Mouse (Mus musculus) right cerebral cortex, postnatal 4 days (tissue): ENCODE data around the gene Tshz3.

ENCODE experiments used
- DNase-seq: peaks from one replicate; pipeline ENCODE4 v3.0.0-alpha.2; 2022

The Tshz3 gene

GRCm38 (mm10) chr7:36697856-36698588 lies at the start of gene Tshz3:
TSS of gene Tshz3 (plus strand) at chr7:36698118.
- DNase-seq = peak; percentile 71

- DNase-seq = no peak
These were observed 42.0 kb upstream of the Tshz3 start for GRCm38 (mm10) chr7:36655931-36656330.

GRCm38 (mm10) chr7:36656401-36656800 lies 41.5 kb upstream of the Tshz3 start:
- no peak for DNase-seq

- DNase-seq = no peak
These were observed 39.6 kb upstream of the Tshz3 start for GRCm38 (mm10) chr7:36658331-36658730.

- DNase-seq = no peak
These were observed 38.7 kb upstream of the Tshz3 start for GRCm38 (mm10) chr7:36659265-36659664.

GRCm38 (mm10) chr7:36660654-36661053 lies 37.3 kb upstream of the Tshz3 start:
- no peak for DNase-seq

GRCm38 (mm10) chr7:36663431-36663830 lies 34.5 kb upstream of the Tshz3 start:
- DNase-seq = no peak

- no peak for DNase-seq
These were observed 30.2 kb upstream of the Tshz3 start for GRCm38 (mm10) chr7:36667767-36668166.

GRCm38 (mm10) chr7:36678031-36678430 lies 19.9 kb upstream of the Tshz3 start:
- no peak for DNase-seq

GRCm38 (mm10) chr7:36678510-36678909 lies 19.4 kb upstream of the Tshz3 start:
- DNase-seq = no peak

GRCm38 (mm10) chr7:36679031-36679618 lies 18.8 kb upstream of the Tshz3 start:
- no peak for DNase-seq

- no peak for DNase-seq
These were observed 18.0 kb upstream of the Tshz3 start for GRCm38 (mm10) chr7:36679866-36680458.

- DNase-seq = no peak
These were observed 10.4 kb upstream of the Tshz3 start for GRCm38 (mm10) chr7:36687508-36687907.

GRCm38 (mm10) chr7:36689049-36689793 lies 8.7 kb upstream of the Tshz3 start:
- no peak for DNase-seq

- no peak for DNase-seq
These were observed 7.4 kb upstream of the Tshz3 start for GRCm38 (mm10) chr7:36690551-36690950.

- DNase-seq = no peak
These were observed 6.3 kb upstream of the Tshz3 start for GRCm38 (mm10) chr7:36691617-36692016.

GRCm38 (mm10) chr7:36692381-36692780 lies 5.5 kb upstream of the Tshz3 start:
- DNase-seq = no peak

GRCm38 (mm10) chr7:36693081-36693480 lies 4.8 kb upstream of the Tshz3 start:
- DNase-seq = no peak

GRCm38 (mm10) chr7:36694642-36695191 lies 3.2 kb upstream of the Tshz3 start:
- no peak for DNase-seq

GRCm38 (mm10) chr7:36695276-36695675 lies 2.6 kb upstream of the Tshz3 start:
- DNase-seq = no peak

GRCm38 (mm10) chr7:36695791-36696241 lies 2.1 kb upstream of the Tshz3 start:
- DNase-seq = peak; percentile 40

GRCm38 (mm10) chr7:36696406-36697117 lies 1.4 kb upstream of the Tshz3 start:
- DNase-seq = peak; percentile 68
